Comparison of ENCODE assay signal across 18 mouse cellular contexts in the genomic region with DNA sequence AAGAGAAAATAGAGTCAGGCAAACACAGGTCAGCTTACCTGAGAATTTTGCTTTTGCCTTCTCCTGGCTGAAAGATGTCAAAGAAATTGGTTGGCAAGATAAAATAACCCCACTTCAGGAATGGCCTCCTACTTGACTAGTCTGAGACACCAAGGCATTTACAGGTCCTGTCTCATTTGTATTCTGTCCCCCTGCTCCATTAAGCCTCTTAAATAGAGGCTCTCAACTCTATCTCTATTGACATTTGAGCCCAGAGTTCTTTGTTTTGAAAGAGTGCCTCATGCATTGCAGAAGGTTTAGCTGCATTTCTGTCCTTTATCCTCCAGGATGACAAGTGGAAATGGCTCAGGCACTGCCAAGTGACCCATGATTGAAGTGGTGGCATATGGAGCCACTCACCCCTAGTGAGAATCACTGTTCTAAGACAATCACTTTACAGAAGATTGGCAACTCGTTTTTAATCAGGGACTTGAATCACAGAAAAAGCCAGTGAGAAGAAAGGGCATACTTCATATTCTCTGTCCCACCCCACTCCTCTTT. TPM values are rescaled to one million over a fixed set of nuclear protein-coding genes. Genes with fewer than 3 reads are reported as not detected.
DNase-seq lines count a peak whose midpoint lies in the region; ATAC-seq and TF ChIP-seq lines count a peak whose summit lies in the region.
"Had no signal": no experiment of that assay in that cellular context is flagged by ENCODE, and none has a peak within 500 bp of the region (broad histone marks: within the 10 kb centered on the region; RNA-seq: fewer than 3 reads in every experiment).

No protein-coding gene starts in this region.

- no peaks in the 10 kb centered on the region for H3K36me3 ChIP-seq in hindbrain, embryonic 10.5 days
- H3K36me3 ChIP-seq in hindbrain, embryonic 13.5 days = no peaks in the 10 kb centered on the region
- no peaks in the 10 kb centered on the region for H3K36me3 ChIP-seq in embryonic facial prominence, embryonic 11.5 days (replicated peaks; ENCODE audit: control insufficient read depth, insufficient read depth, low read depth, low read length)
- H3K36me3 ChIP-seq in midbrain, embryonic 12.5 days = no peaks in the 10 kb centered on the region

- peaks cover 6% of the 10 kb centered on the region for H3K27me3 ChIP-seq in hindbrain, embryonic 10.5 days (ENCODE audit: insufficient read depth, poor library complexity, severe bottlenecking)
- H3K27me3 ChIP-seq in hindbrain, embryonic 13.5 days = no peaks in the 10 kb centered on the region
- no peaks in the 10 kb centered on the region for H3K27me3 ChIP-seq in cerebellum, adult 2 months (ENCODE audit: control insufficient read depth, insufficient read depth, low read length)
- H3K27me3 ChIP-seq in embryonic facial prominence, embryonic 11.5 days (ENCODE audit: control insufficient read depth, insufficient read depth, low read length) = no peaks in the 10 kb centered on the region
- H3K27me3 ChIP-seq in midbrain, embryonic 12.5 days = peaks cover 44% of the 10 kb centered on the region

- H3K9me3 ChIP-seq in hindbrain, embryonic 10.5 days = no peaks in the 10 kb centered on the region
- H3K9me3 ChIP-seq in hindbrain, embryonic 13.5 days = no peaks in the 10 kb centered on the region
- H3K9me3 ChIP-seq in embryonic facial prominence, embryonic 11.5 days (replicated peaks; ENCODE audit: control insufficient read depth, low read length) = peaks cover 2% of the 10 kb centered on the region; the same call in 1 of the 2 replicates
- no peaks in the 10 kb centered on the region for H3K9me3 ChIP-seq in midbrain, embryonic 12.5 days

- 0 out of 2 replicates have a peak overlapping the region, but pooled peaks have one; percentile 6 for H3K27ac ChIP-seq in hindbrain, embryonic 10.5 days
- no peak overlapping the region for H3K27ac ChIP-seq in hindbrain, embryonic 13.5 days
- H3K27ac ChIP-seq in cerebellum, adult 2 months (ENCODE audit: insufficient read depth, low read length) = no peak overlapping the region
- no peak overlapping the region for H3K27ac ChIP-seq in embryonic facial prominence, embryonic 11.5 days (replicated peaks; ENCODE audit: low read depth, low read length)
- H3K27ac ChIP-seq in midbrain, embryonic 12.5 days (replicated peaks) = no peak overlapping the region

- H3K4me2 ChIP-seq in hindbrain, embryonic 13.5 days = no peak overlapping the region
- no peak overlapping the region for H3K4me2 ChIP-seq in embryonic facial prominence, embryonic 11.5 days (ENCODE audit: low read depth, low read length)
- no peak overlapping the region for H3K4me2 ChIP-seq in midbrain, embryonic 12.5 days (replicated peaks)

- 13% methylated on average over 1 of the region's 1 CpGs for WGBS in hindbrain, embryonic 10.5 days
- WGBS in hindbrain, embryonic 13.5 days = 7% methylated on average over 1 of the region's 1 CpGs
- WGBS in cerebellum, adult 2 months = 4% methylated on average over 1 of the region's 1 CpGs
- WGBS in embryonic facial prominence, embryonic 11.5 days = 32% methylated on average over 1 of the region's 1 CpGs
- 0% methylated on average over 1 of the region's 1 CpGs for WGBS in midbrain, embryonic 12.5 days

- peak; percentile 36 for DNase-seq in hindbrain, embryonic 10.5 days (ENCODE audit: low spot score)
- peak; percentile 47 to 73 for DNase-seq in cerebellum, adult 2 months
- DNase-seq in embryonic facial prominence, embryonic 11.5 days (ENCODE audit: low spot score) = peak; percentile 23
- no peak for DNase-seq in right cerebral cortex, postnatal 36 days (ENCODE audit: low spot score in 2 of 2)
- DNase-seq: adrenal gland, postnatal 36 days; gastrocnemius, postnatal 10 days; kidney, postnatal 4 days; layer of hippocampus, postnatal 36 days had no signal

- no peak overlapping the region for H3K4me3 ChIP-seq in hindbrain, embryonic 10.5 days
- H3K4me3 ChIP-seq in hindbrain, embryonic 13.5 days = no peak overlapping the region
- no peak overlapping the region for H3K4me3 ChIP-seq in cerebellum, adult 2 months (replicated peaks; ENCODE audit: insufficient read depth, low read depth, low read length)
- H3K4me3 ChIP-seq in embryonic facial prominence, embryonic 11.5 days (ENCODE audit: low read depth, low read length) = no peak overlapping the region
- no peak overlapping the region for H3K4me3 ChIP-seq in midbrain, embryonic 12.5 days

- ATAC-seq in hindbrain, embryonic 13.5 days (ENCODE audit: low FRiP score) = no peak
- ATAC-seq in embryonic facial prominence, embryonic 11.5 days (replicated peaks; ENCODE audit: insufficient number of reproducible peaks, low FRiP score, low TSS enrichment, low read depth) = peak; percentile 70
- ATAC-seq in midbrain, embryonic 12.5 days (ENCODE audit: low FRiP score, low read depth) = peak; percentile 88
- ATAC-seq in megakaryocyte progenitor cell, adult 5-6 weeks (replicated peaks; ENCODE audit: poor library complexity) = no peak
- ATAC-seq in inflammation-experienced regulatory T-cells, adult 6 months = no peak

- H3K9ac ChIP-seq in hindbrain, embryonic 13.5 days = no peak overlapping the region
- no peak overlapping the region for H3K9ac ChIP-seq in embryonic facial prominence, embryonic 11.5 days (replicated peaks; ENCODE audit: low read length)
- no peak overlapping the region for H3K9ac ChIP-seq in midbrain, embryonic 12.5 days (replicated peaks)
- H3K9ac ChIP-seq: lung, embryonic 14.5 days had no signal

- TF ChIP-seq CTCF in cerebellum, adult 2 months (IDR thresholded peaks at IDR 0.05; ENCODE audit: borderline replicate concordance, insufficient read depth, low read depth, low read length) = no peak

- TF ChIP-seq POLR2A in cerebellum, adult 2 months (IDR thresholded peaks at IDR 0.05; ENCODE audit: borderline replicate concordance, insufficient read depth, low read length) = no peak

- H3K4me1 ChIP-seq in hindbrain, embryonic 10.5 days (replicated peaks) = peaks cover 27% of the 10 kb centered on the region
- peaks cover 22% of the 10 kb centered on the region for H3K4me1 ChIP-seq in hindbrain, embryonic 13.5 days (replicated peaks)
- peaks cover 24% of the 10 kb centered on the region for H3K4me1 ChIP-seq in cerebellum, adult 2 months (ENCODE audit: control insufficient read depth, insufficient read depth, low read length)
- H3K4me1 ChIP-seq in embryonic facial prominence, embryonic 11.5 days (ENCODE audit: control insufficient read depth, insufficient read depth, low read length) = no peaks in the 10 kb centered on the region
- H3K4me1 ChIP-seq in midbrain, embryonic 12.5 days = peaks cover 22% of the 10 kb centered on the region

RNA-seq across cellular contexts. Expression of a gene that starts 42.1 kb away (rescaled TPM):
- not detected in 2 replicates for polyA plus RNA-seq in hindbrain, embryonic 10.5 days (2016; fragmentation: Nextera tagmentation; extraction: Ambion mirVana)
- polyA plus RNA-seq in hindbrain, embryonic 13.5 days (2015; fragmentation: Nextera tagmentation; extraction: Ambion mirVana) = not detected in 2 replicates
- polyA plus RNA-seq in cerebellum, adult 2 months (2012; rRNA removed) = not detected in 2 replicates
- polyA plus RNA-seq in embryonic facial prominence, embryonic 11.5 days (2014; fragmentation: Nextera tagmentation; extraction: Ambion mirVana) = not detected in 2 replicates
- polyA plus RNA-seq in midbrain, embryonic 12.5 days (2016; fragmentation: Nextera tagmentation; extraction: Ambion mirVana) = not detected in 2 replicates
- total RNA-seq in megakaryocyte progenitor cell, adult 5-6 weeks (2015) = not detected in 2 replicates
- total RNA-seq in megakaryocyte progenitor cell, adult 5-6 weeks (2017) = not detected in 2 replicates
- polyA plus RNA-seq in inflammation-experienced regulatory T-cells, adult 6 months (2017; shearing (Covaris generic)) = not detected
- total RNA-seq: adrenal gland, postnatal 36 days; common myeloid progenitor, adult 5-6 weeks; ES-E14; gastrocnemius, postnatal 10 days; layer of hippocampus, postnatal 36 days had no signal
- polyA plus RNA-seq: heart, embryonic 14.5 days; limb, embryonic 14.5 days; lung, embryonic 14.5 days; stomach, embryonic 16.5 days had no signal

Comparison
In these comparisons a context has a peak if more than half of its experiments do, and no peak if none do; other contexts are left out.
1. DNase-seq: peak in hindbrain, embryonic 10.5 days (single experiment), cerebellum, adult 2 months (2 of 2) and embryonic facial prominence, embryonic 11.5 days (single experiment); none in right cerebral cortex, postnatal 36 days (0 of 2).
2. ATAC-seq: peak in embryonic facial prominence, embryonic 11.5 days (single experiment) and midbrain, embryonic 12.5 days (single experiment); none in hindbrain, embryonic 13.5 days (single experiment), megakaryocyte progenitor cell, adult 5-6 weeks (single experiment) and inflammation-experienced regulatory T-cells, adult 6 months (single experiment).